Mouse (Mus musculus) brain, embryonic 14.5 days (tissue): ENCODE data around the gene Hephl1.

Source experiments
- CTCF ChIP-seq: fragments of 200-500 bp; IDR thresholded peaks from 2 replicates; pipeline ENCODE4 v1.5.1; 2012; ENCODE audit warnings: inconsistent platforms, mild to moderate bottlenecking, moderate library complexity, borderline replicate concordance; ENCODE audit not compliant: insufficient read depth, insufficient read length; ENCODE audit errors: extremely low read depth
- POLR2A ChIP-seq: fragments of 200-500 bp; IDR thresholded peaks from 2 replicates; pipeline ENCODE4 v1.6.1; 2012; ENCODE audit warnings: mild to moderate bottlenecking, inconsistent platforms, borderline replicate concordance; ENCODE audit not compliant: poor library complexity, insufficient read depth, insufficient read length, severe bottlenecking; ENCODE audit errors: extremely low read depth

DNA sequence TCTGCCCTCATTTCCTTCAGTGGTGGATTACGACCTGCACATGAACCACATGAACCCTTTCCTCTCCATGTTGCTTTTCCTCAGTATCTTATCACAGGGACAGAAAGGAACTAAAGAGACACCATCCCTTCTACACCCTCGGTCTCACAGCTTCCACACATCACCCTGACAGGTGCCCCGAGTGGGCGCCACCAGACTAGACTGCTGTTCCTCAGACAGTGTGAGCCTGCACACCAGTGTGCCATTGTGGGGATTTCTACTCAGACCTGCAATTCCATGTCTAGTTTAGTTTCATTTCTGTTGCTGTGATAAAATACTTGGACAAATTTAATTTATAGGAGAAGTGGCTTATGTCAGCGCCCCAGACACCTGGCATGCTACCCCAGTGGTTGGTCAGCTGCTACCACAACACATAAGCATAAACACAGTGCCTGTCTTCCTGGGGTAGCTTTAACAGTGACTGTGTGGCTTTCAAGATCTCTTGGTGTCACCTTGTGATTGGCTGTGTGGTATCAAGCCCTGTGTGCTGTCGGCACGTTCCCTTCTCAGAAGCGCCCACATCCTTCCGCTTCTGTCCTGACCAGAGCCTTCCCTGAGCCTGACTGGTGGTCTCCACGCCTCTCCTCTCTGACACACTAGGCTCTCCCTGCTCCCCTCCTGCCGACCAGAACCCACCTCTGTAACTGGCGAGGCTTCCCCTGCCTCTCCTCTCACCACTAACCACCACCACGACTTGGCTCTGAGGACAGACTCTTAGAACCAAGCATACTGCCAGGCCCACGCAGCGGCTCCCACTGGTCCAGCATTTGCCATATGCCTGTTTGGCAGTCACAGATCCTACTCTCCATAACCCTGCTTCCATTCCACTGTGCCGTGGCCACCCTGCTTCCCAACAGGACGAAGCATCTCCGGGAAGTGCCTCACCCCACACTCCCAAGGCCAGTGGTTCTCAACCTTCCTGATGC, 93.8 kb downstream of the Hephl1 start:
- TF ChIP-seq POLR2A (no peak), CTCF (no peak)
